Mouse (Mus musculus) myocyte (in vitro differentiated cells): ENCODE data around the gene Tspan31. TPM values are rescaled to one million over a fixed set of nuclear protein-coding genes. Genes with fewer than 3 reads are reported as not detected.

Experiments
- H3K27me3 ChIP-seq: one replicate; pipeline ENCODE4 v1.6.1; 2011; ENCODE audit not compliant: control insufficient read depth, insufficient read depth, insufficient read length
- H3K36me3 ChIP-seq: one replicate; pipeline ENCODE4 v1.6.1; 2011; ENCODE audit not compliant: control insufficient read depth, insufficient read depth
- H3K4me2 ChIP-seq: one replicate; pipeline ENCODE4 v1.6.1; 2011; ENCODE audit warnings: low read depth, control low read depth
- H3K4me3 ChIP-seq: one replicate; pipeline ENCODE4 v1.5.1; 2011; ENCODE audit warnings: mild to moderate bottlenecking, control low read depth, moderate library complexity
- H3K79me2 ChIP-seq: one replicate; pipeline ENCODE4 v1.6.1; 2011; ENCODE audit not compliant: control insufficient read depth, insufficient read depth
- H3ac ChIP-seq: one replicate; pipeline ENCODE4 v1.6.1; 2011; ENCODE audit not compliant: control insufficient read depth, insufficient read length
- CEBPB ChIP-seq: IDR thresholded peaks from 2 replicates; pipeline ENCODE4 v1.6.1; 2011; ENCODE audit warnings: mild to moderate bottlenecking, moderate library complexity; ENCODE audit not compliant: poor library complexity, insufficient read depth, severe bottlenecking
- E2F4 ChIP-seq: IDR thresholded peaks from one replicate; pipeline ENCODE4 v1.6.1; 2011; ENCODE audit warnings: mild to moderate bottlenecking, control low read depth, moderate library complexity; ENCODE audit not compliant: insufficient read depth
- MAX ChIP-seq: IDR thresholded peaks from one replicate; pipeline ENCODE4 v1.6.1; 2011; ENCODE audit warnings: low read depth, mild to moderate bottlenecking, control low read depth
- MYOD1 ChIP-seq, 3 experiments: IDR thresholded peaks; one replicate each; pipeline ENCODE4 v1.6.1; 2011; ENCODE audit warnings: control low read depth in 2 of 3, low read depth in 2 of 3, mild to moderate bottlenecking in 2 of 3, moderate library complexity in 1 of 3; ENCODE audit not compliant: insufficient read length in 2 of 3, control insufficient read depth in 1 of 3
- MYOG ChIP-seq, 3 experiments: IDR thresholded peaks; one replicate each; pipeline ENCODE4 v1.6.1; 2011; ENCODE audit warnings: control low read depth in 2 of 3, low read depth in 2 of 3, mild to moderate bottlenecking in 2 of 3; ENCODE audit not compliant: insufficient read length in 2 of 3, control insufficient read depth in 1 of 3, insufficient read depth in 1 of 3
- POLR2A ChIP-seq: IDR thresholded peaks from one replicate; pipeline ENCODE4 v1.6.1; 2011; ENCODE audit warnings: low read depth, mild to moderate bottlenecking, control low read depth, moderate library complexity; ENCODE audit not compliant: insufficient read length
- POLR2AphosphoS2 ChIP-seq: IDR thresholded peaks from one replicate; pipeline ENCODE4 v1.6.1; 2011; ENCODE audit warnings: low read depth, control low read depth; ENCODE audit not compliant: insufficient read length
- REST ChIP-seq: IDR thresholded peaks from one replicate; pipeline ENCODE4 v1.6.1; 2011; ENCODE audit warnings: mild to moderate bottlenecking, control low read depth, moderate library complexity; ENCODE audit not compliant: insufficient read depth, insufficient read length
- SRF ChIP-seq: IDR thresholded peaks from one replicate; pipeline ENCODE4 v1.6.1; 2011; ENCODE audit warnings: low read depth; ENCODE audit not compliant: control insufficient read depth, insufficient read length
- TCF12 ChIP-seq: IDR thresholded peaks from one replicate; pipeline ENCODE4 v1.6.1; 2011; ENCODE audit warnings: mild to moderate bottlenecking, control low read depth; ENCODE audit not compliant: poor library complexity, insufficient read depth, severe bottlenecking
- TCF3 ChIP-seq: IDR thresholded peaks from one replicate; pipeline ENCODE4 v1.6.1; 2011; ENCODE audit warnings: low read depth, control low read depth; ENCODE audit not compliant: insufficient read length
- USF1 ChIP-seq: IDR thresholded peaks from one replicate; pipeline ENCODE4 v1.6.1; 2011; ENCODE audit warnings: low read depth, mild to moderate bottlenecking, control low read depth, moderate library complexity
- polyA plus RNA-seq: library from polyadenylated mRNA; unstranded; fragments of >200 nt; fragmentation: generic; extraction: Trizol; gene quantifications from one replicate; pipeline ENCODE4 v1.2.1, GENCODE M21; 2012; ENCODE audit warnings: missing spikeins

Gene Tspan31
- polyA plus RNA-seq, 1 experiment, result 139 TPM

DNA sequence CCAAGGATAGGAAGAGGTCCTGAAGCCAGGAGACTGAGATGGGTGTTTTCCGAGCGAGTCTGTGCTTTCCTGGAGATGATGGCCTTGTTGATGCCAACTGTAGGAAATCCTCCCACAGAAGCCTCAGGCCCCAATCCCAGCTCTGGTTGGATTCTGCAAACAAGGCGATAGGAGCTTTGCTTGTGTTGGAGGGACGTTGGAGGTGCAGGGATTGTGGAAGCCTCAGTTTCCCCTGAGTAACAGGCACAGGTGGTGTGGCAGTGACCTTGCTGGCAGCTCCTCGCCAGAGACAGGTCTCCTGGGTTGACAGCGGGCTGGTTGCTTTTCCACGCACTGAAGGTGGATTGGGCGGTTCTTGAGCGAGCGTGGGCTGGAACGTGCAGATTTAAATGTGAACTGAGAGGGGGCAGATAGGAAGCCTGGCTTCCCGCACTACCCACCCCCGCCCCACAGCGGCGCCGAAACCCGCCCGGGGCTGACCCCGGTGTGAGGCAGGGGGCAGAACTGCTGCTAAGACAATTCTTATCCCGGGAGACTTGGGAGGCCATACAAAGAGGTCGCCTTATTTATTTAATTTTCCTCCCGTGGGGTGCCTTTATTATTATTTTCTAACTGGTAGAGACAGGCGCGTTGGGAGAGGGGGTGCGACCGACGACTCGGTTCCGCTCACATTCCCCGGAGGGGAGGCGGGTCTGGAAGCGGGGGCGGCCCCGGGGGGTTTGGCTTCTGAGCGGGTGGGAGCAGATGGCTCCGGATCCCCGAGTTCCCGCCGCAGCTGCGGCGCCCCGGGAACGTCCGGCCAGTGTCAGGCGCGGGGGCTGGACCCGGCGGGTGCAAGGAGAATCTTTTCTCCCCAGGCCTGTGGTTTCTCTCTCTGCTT, 11.1 kb upstream of the Tspan31 start:
- H3ac ChIP-seq, result no peak overlapping the region
- H3K27me3 ChIP-seq, result peaks cover 8% of the 10 kb centered on the region
- H3K36me3 ChIP-seq, result no peaks in the 10 kb centered on the region
- peak overlapping the region; percentile 9 for H3K4me3 ChIP-seq
- H3K79me2 ChIP-seq, result no peaks in the 10 kb centered on the region
- H3K4me2 ChIP-seq, result peak overlapping the region; percentile 89
- TF ChIP-seq MAX (no peak), TCF12 (no peak), MYOD1 (IDR thresholded peaks at IDR 0.05; ENCODE audit: control insufficient read depth in 1 of 3, insufficient read length in 2 of 3, low read depth in 2 of 3) (no peak), USF1 (no peak), MYOG (IDR thresholded peaks at IDR 0.05; ENCODE audit: control insufficient read depth in 1 of 3, insufficient read depth in 1 of 3, insufficient read length in 2 of 3, low read depth in 2 of 3) (peak in 1 of 3 experiments; percentile 8), E2F4 (no peak), CEBPB (no peak), POLR2AphosphoS2 (no peak)

GRCm38 (mm10) chr10:127079665-127080391, 9.8 kb upstream of the Tspan31 start:
- Histone ChIP-seq H3K36me3 (no peaks in the 10 kb centered on the region), H3K4me2 (no peak overlapping the region), H3K27me3 (peaks cover 8% of the 10 kb centered on the region), H3K79me2 (no peaks in the 10 kb centered on the region), H3K4me3 (peak overlapping the region; percentile 16), H3ac (peak overlapping the region; percentile 15)
- TF ChIP-seq MYOD1 (IDR thresholded peaks at IDR 0.05; ENCODE audit: control insufficient read depth in 1 of 3, insufficient read length in 2 of 3, low read depth in 2 of 3) (no peak), POLR2AphosphoS2 (no peak), USF1 (no peak), REST (no peak), E2F4 (no peak), TCF3 (no peak), MAX (no peak), CEBPB (no peak), SRF (no peak), TCF12 (no peak), MYOG (IDR thresholded peaks at IDR 0.05; ENCODE audit: control insufficient read depth in 1 of 3, insufficient read depth in 1 of 3, insufficient read length in 2 of 3, low read depth in 2 of 3) (no peak), POLR2A (no peak)

DNA sequence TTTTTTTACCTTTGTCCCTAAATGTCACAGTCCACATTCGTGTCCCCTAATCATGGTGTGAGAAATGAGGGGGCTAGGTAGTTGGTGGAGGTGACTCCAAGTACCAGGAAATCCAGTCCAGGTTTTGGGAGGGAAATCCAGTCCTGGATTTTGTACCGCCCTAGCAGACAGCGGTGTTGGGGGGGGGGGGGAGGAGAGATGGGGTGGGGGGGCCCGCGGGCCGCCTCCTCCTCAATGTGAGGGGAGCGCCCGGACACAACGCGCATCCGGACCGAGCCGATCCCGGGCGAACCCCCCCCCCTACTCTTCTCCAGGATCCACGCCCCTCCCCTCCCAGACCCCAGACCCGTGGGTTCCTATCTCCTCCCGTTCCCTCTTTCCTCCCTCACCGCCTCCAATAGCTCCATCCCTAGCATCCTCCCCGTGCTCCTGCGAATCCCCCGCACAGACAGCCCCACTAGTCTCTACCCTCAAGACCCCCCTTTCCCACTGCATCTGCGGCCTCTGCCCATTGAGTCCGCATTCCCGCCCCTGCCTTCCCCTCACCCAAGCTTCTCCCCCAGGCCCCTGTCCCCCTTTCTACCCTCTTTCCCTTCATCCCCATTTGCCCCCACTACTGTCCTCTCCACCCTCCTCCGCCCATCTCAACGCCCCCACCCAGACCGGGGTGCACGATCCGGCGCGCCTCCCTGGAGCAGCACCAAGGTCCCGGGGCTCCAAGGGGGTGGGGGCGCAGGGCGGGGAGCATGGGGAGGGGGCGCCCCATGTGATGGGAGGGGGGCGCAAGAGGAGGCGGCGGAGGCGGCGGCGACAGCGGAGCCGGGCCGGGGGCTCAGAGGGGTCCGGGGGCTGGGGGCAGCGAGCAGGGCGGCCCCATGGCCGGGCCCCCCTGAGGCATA, 8.9 kb upstream of the Tspan31 start:
- Histone ChIP-seq H3K36me3 (no peaks in the 10 kb centered on the region), H3K4me3 (peak overlapping the region; percentile 16), H3K27me3 (peaks cover 8% of the 10 kb centered on the region), H3K4me2 (peak overlapping the region; percentile 67), H3ac (peak overlapping the region; percentile 15), H3K79me2 (no peaks in the 10 kb centered on the region)
- TF ChIP-seq USF1 (no peak), TCF3 (no peak), E2F4 (no peak), SRF (no peak), CEBPB (no peak), POLR2A (no peak), REST (no peak), MYOD1 (IDR thresholded peaks at IDR 0.05; ENCODE audit: control insufficient read depth in 1 of 3, insufficient read length in 2 of 3, low read depth in 2 of 3) (no peak), TCF12 (no peak), POLR2AphosphoS2 (no peak), MYOG (IDR thresholded peaks at IDR 0.05; ENCODE audit: control insufficient read depth in 1 of 3, insufficient read depth in 1 of 3, insufficient read length in 2 of 3, low read depth in 2 of 3) (no peak), MAX (no peak)

- Histone ChIP-seq H3K4me3 (peak overlapping the region; percentile 16), H3K27me3 (peaks cover 8% of the 10 kb centered on the region), H3K4me2 (peak overlapping the region; percentile 37), H3K36me3 (no peaks in the 10 kb centered on the region), H3ac (no peak overlapping the region), H3K79me2 (no peaks in the 10 kb centered on the region)
- TF ChIP-seq MYOD1 (IDR thresholded peaks at IDR 0.05; ENCODE audit: control insufficient read depth in 1 of 3, insufficient read length in 2 of 3, low read depth in 2 of 3) (no peak), MYOG (IDR thresholded peaks at IDR 0.05; ENCODE audit: control insufficient read depth in 1 of 3, insufficient read depth in 1 of 3, insufficient read length in 2 of 3, low read depth in 2 of 3) (no peak), CEBPB (no peak), MAX (no peak), USF1 (no peak), SRF (no peak)
Measured at GRCm38 (mm10) chr10:127078001-127078676, 8.1 kb upstream of the Tspan31 start.
